Mouse (Mus musculus) forebrain, embryonic 12.5 days (tissue): ENCODE results near the gene 1810024B03Rik. TPM values are rescaled to one million over a fixed set of nuclear protein-coding genes. Genes with fewer than 3 reads are reported as not detected.

ENCODE experiments used
- ATAC-seq: fragments of 200-750 bp; cut with Nextera tagmentation; 2 replicates; pipeline ENCODE4 v1.8.0; 2017; ENCODE audit warnings: moderate TSS enrichment; ENCODE audit not compliant: low FRiP score
- H3K27ac ChIP-seq: fragments of 300-500 bp; sonication (generic); 2 replicates; pipeline ENCODE4 v1.5.1; 2016; ENCODE audit warnings: mild to moderate bottlenecking
- H3K27me3 ChIP-seq: fragments of 300-500 bp; sonication (generic); 2 replicates; pipeline ENCODE4 v1.6.1; 2016; ENCODE audit warnings: mild to moderate bottlenecking
- H3K36me3 ChIP-seq: fragments of 300-500 bp; sonication (generic); replicated peaks from 2 replicates; pipeline ENCODE4 v1.6.1; 2016; ENCODE audit warnings: mild to moderate bottlenecking
- H3K4me1 ChIP-seq: fragments of 300-500 bp; sonication (generic); 2 replicates; pipeline ENCODE4 v1.6.1; 2016
- H3K4me2 ChIP-seq: fragments of 300-500 bp; sonication (generic); 2 replicates; pipeline ENCODE4 v1.6.1; 2016; ENCODE audit warnings: mild to moderate bottlenecking, moderate library complexity
- H3K4me3 ChIP-seq: fragments of 300-500 bp; sonication (generic); replicated peaks from 2 replicates; pipeline ENCODE4 v1.5.1; 2016; ENCODE audit warnings: mild to moderate bottlenecking
- H3K9ac ChIP-seq: fragments of 300-500 bp; sonication (generic); 2 replicates; pipeline ENCODE4 v1.6.1; 2016; ENCODE audit warnings: mild to moderate bottlenecking
- H3K9me3 ChIP-seq: fragments of 300-500 bp; sonication (generic); 2 replicates; pipeline ENCODE4 v1.6.1; 2016
- WGBS: fragments of 180-500 bp; shearing (Covaris S2); methylation state at CpG from one replicate; pipeline ENCODE4 v1.1.7; 2016; 5-methylcytosine and 5-hydroxymethylcytosine counted together
- polyA plus RNA-seq: library from polyadenylated mRNA; unstranded; fragments of >200 nt; fragmentation: Nextera tagmentation; extraction: Ambion mirVana; gene quantifications from 2 replicates; pipeline ENCODE4 v1.2.1, GENCODE M21; 2016

1810024B03Rik gene
- polyA plus RNA-seq, 1 experiment from 2014 or later: 3.1 TPM

GRCm38 (mm10) chr2:127143158-127144063, 64.7 kb downstream of the 1810024B03Rik start, which contains the start of gene Itpripl1:
Itpripl1 (minus strand) TSS chr2:127143442.
- WGBS: 3% methylated on average over 31 of the region's 31 CpGs
- Histone ChIP-seq H3K27ac (no peak within 1 kb of the TSS), H3K9ac (peak within 1 kb of the TSS; percentile 57), H3K9me3 (no peaks in the 10 kb centered on the region), H3K27me3 (no peaks in the 10 kb centered on the region), H3K4me3 (peak within 1 kb of the TSS; percentile 53), H3K36me3 (peaks cover 28% of the 10 kb centered on the region), H3K4me1 (peaks cover 18% of the 10 kb centered on the region), H3K4me2 (peak within 1 kb of the TSS; percentile 83)
- peak; percentile 93 for ATAC-seq

- Histone ChIP-seq H3K9ac (peak overlapping the region; percentile 57), H3K27ac (no peak overlapping the region), H3K4me1 (peaks cover 22% of the 10 kb centered on the region), H3K27me3 (no peaks in the 10 kb centered on the region), H3K9me3 (no peaks in the 10 kb centered on the region), H3K4me3 (peak overlapping the region; percentile 53), H3K4me2 (peak overlapping the region; percentile 83), H3K36me3 (peaks cover 28% of the 10 kb centered on the region)
- ATAC-seq: 0 out of 2 replicates have a peak, but pooled peaks have one; percentile 12
- WGBS: 14% methylated on average over 6 of the region's 6 CpGs
Observed at GRCm38 (mm10) chr2:127142577-127143157, 65.4 kb downstream of the 1810024B03Rik start.

- Histone ChIP-seq H3K9ac (no peak overlapping the region), H3K9me3 (no peaks in the 10 kb centered on the region), H3K4me3 (peak overlapping the region; percentile 53; the same call in 1 of the 2 replicates), H3K4me1 (peaks cover 27% of the 10 kb centered on the region), H3K36me3 (peaks cover 28% of the 10 kb centered on the region), H3K27me3 (no peaks in the 10 kb centered on the region), H3K4me2 (peak overlapping the region; percentile 83), H3K27ac (no peak overlapping the region)
- no peak for ATAC-seq
- 93% methylated on average over 10 of the region's 10 CpGs for WGBS
Observed at GRCm38 (mm10) chr2:127142031-127142430, 66.0 kb downstream of the 1810024B03Rik start.

GRCm38 (mm10) chr2:127140011-127140410, 68.1 kb downstream of the 1810024B03Rik start:
- H3K36me3 ChIP-seq: peaks cover 28% of the 10 kb centered on the region
- no peak for ATAC-seq
- peaks cover 39% of the 10 kb centered on the region for H3K4me1 ChIP-seq
- no peaks in the 10 kb centered on the region for H3K9me3 ChIP-seq
- no peak overlapping the region for H3K27ac ChIP-seq
- no peak overlapping the region for H3K9ac ChIP-seq
- H3K4me2 ChIP-seq: no peak overlapping the region
- no peaks in the 10 kb centered on the region for H3K27me3 ChIP-seq
- WGBS: 97% methylated on average over 7 of the region's 7 CpGs
- no peak overlapping the region for H3K4me3 ChIP-seq

- Histone ChIP-seq H3K4me1 (peaks cover 40% of the 10 kb centered on the region), H3K9me3 (no peaks in the 10 kb centered on the region), H3K27me3 (no peaks in the 10 kb centered on the region), H3K36me3 (peaks cover 28% of the 10 kb centered on the region), H3K9ac (no peak overlapping the region), H3K4me3 (no peak overlapping the region), H3K4me2 (no peak overlapping the region), H3K27ac (no peak overlapping the region)
- 100% methylated on average over 1 of the region's 1 CpGs for WGBS
- ATAC-seq: no peak
Observed at GRCm38 (mm10) chr2:127139605-127140004, 68.5 kb downstream of the 1810024B03Rik start.

GRCm38 (mm10) chr2:127139094-127139493, 69.0 kb downstream of the 1810024B03Rik start:
- Histone ChIP-seq H3K9ac (no peak overlapping the region), H3K4me1 (peaks cover 46% of the 10 kb centered on the region), H3K36me3 (peaks cover 28% of the 10 kb centered on the region), H3K27me3 (no peaks in the 10 kb centered on the region), H3K27ac (no peak overlapping the region), H3K4me2 (no peak overlapping the region), H3K9me3 (no peaks in the 10 kb centered on the region), H3K4me3 (no peak overlapping the region)
- ATAC-seq: no peak
- WGBS: 93% methylated on average over 8 of the region's 8 CpGs

- H3K27me3 ChIP-seq: no peaks in the 10 kb centered on the region
- H3K4me1 ChIP-seq: peaks cover 44% of the 10 kb centered on the region
- no peaks in the 10 kb centered on the region for H3K9me3 ChIP-seq
- no peak for ATAC-seq
- H3K27ac ChIP-seq: 0 out of 2 replicates have a peak overlapping the region, but pooled peaks have one; percentile 20
- 93% methylated on average over 4 of the region's 4 CpGs for WGBS
- peaks cover 28% of the 10 kb centered on the region for H3K36me3 ChIP-seq
- H3K4me2 ChIP-seq: no peak overlapping the region
- H3K4me3 ChIP-seq: no peak overlapping the region
- H3K9ac ChIP-seq: no peak overlapping the region
Observed at GRCm38 (mm10) chr2:127138449-127138848, 69.6 kb downstream of the 1810024B03Rik start.

- Histone ChIP-seq H3K4me3 (no peak overlapping the region), H3K27me3 (no peaks in the 10 kb centered on the region), H3K9ac (no peak overlapping the region), H3K27ac (0 out of 2 replicates have a peak overlapping the region, but pooled peaks have one; percentile 20), H3K4me1 (peaks cover 45% of the 10 kb centered on the region), H3K9me3 (no peaks in the 10 kb centered on the region), H3K4me2 (no peak overlapping the region), H3K36me3 (peaks cover 28% of the 10 kb centered on the region)
- 80% methylated on average over 10 of the region's 10 CpGs for WGBS
- no peak for ATAC-seq
Observed at GRCm38 (mm10) chr2:127137838-127138420, 70.2 kb downstream of the 1810024B03Rik start.

GRCm38 (mm10) chr2:127136979-127137378, 71.1 kb downstream of the 1810024B03Rik start:
- Histone ChIP-seq H3K36me3 (peaks cover 28% of the 10 kb centered on the region), H3K9ac (no peak overlapping the region), H3K27me3 (no peaks in the 10 kb centered on the region), H3K4me2 (peak overlapping the region; percentile 30), H3K4me1 (peaks cover 45% of the 10 kb centered on the region), H3K9me3 (no peaks in the 10 kb centered on the region), H3K4me3 (no peak overlapping the region), H3K27ac (peak overlapping the region; percentile 89)
- ATAC-seq: peak; percentile 55
- 6% methylated on average over 5 of the region's 5 CpGs for WGBS

Other genes starting within 250 kb of the 1810024B03Rik start
- gene Ap4e1, start 199.6 kb downstream of the 1810024B03Rik start, polyA plus RNA-seq: 12.1 and 15.0 TPM in 2 replicates
- 18.1 and 18.9 TPM in 2 replicates for gene Blvra, start 137.6 kb downstream of the 1810024B03Rik start, polyA plus RNA-seq
- gene Ncaph, start 74.3 kb downstream of the 1810024B03Rik start, polyA plus RNA-seq: 105 and 111 TPM in 2 replicates
- 19.2 and 19.4 TPM in 2 replicates for gene Itpripl1, start 64.8 kb downstream of the 1810024B03Rik start, polyA plus RNA-seq
- gene Snrnp200, start 106 bp upstream of the 1810024B03Rik start, polyA plus RNA-seq: 95.9 and 100 TPM in 2 replicates
- gene Ciao1, start 39.5 kb upstream of the 1810024B03Rik start, polyA plus RNA-seq: 51.3 and 55.0 TPM in 2 replicates
- gene Tmem127, start 39.6 kb upstream of the 1810024B03Rik start, polyA plus RNA-seq: 29.6 and 33.0 TPM in 2 replicates
- 103 TPM in 2 replicates for gene Stard7, start 61.9 kb upstream of the 1810024B03Rik start, polyA plus RNA-seq
- gene Dusp2, start 127.9 kb upstream of the 1810024B03Rik start, polyA plus RNA-seq: 3.9 and 4.8 TPM in 2 replicates
- gene Astl, start 130.4 kb upstream of the 1810024B03Rik start, polyA plus RNA-seq: not detected in 2 replicates
- 1.5 and 1.9 TPM in 2 replicates for gene Adra2b, start 154.9 kb upstream of the 1810024B03Rik start, polyA plus RNA-seq
- gene Gpat2, start 216.9 kb upstream of the 1810024B03Rik start, polyA plus RNA-seq: 0.14 and 0.22 TPM in 2 replicates
- 24.9 and 25.4 TPM in 2 replicates for gene Fahd2a, start 236.3 kb upstream of the 1810024B03Rik start, polyA plus RNA-seq